Mouse (Mus musculus) lung, postnatal 0 days (tissue): ENCODE measurements around the gene Tmem267. TPM values are rescaled to one million over a fixed set of nuclear protein-coding genes. Genes with fewer than 3 reads are reported as not detected.

ENCODE experiments used
- ATAC-seq: fragments of 200-750 bp; cut with Nextera tagmentation; 2 replicates; pipeline ENCODE4 v1.8.0; 2017; ENCODE audit warnings: moderate library complexity
- DNase-seq: peaks from one replicate; pipeline ENCODE4 v3.0.0-alpha.2; 2016; ENCODE audit warnings: low spot score
- H3K27ac ChIP-seq: fragments of 300-500 bp; sonication (generic); 2 replicates; pipeline ENCODE4 v1.5.1; 2014; ENCODE audit warnings: antibody characterized with exemption, mild to moderate bottlenecking, low read length, mixed read lengths
- H3K27me3 ChIP-seq: fragments of 300-500 bp; sonication (generic); replicated peaks from 2 replicates; pipeline ENCODE4 v1.6.1; 2014; ENCODE audit warnings: low read length, mixed read lengths; ENCODE audit not compliant: insufficient read depth
- H3K36me3 ChIP-seq: fragments of 300-500 bp; sonication (generic); 2 replicates; pipeline ENCODE4 v1.6.1; 2014; ENCODE audit warnings: low read length, mixed read lengths; ENCODE audit not compliant: insufficient read depth
- H3K4me1 ChIP-seq: fragments of 300-500 bp; sonication (generic); 2 replicates; pipeline ENCODE4 v1.6.1; 2014; ENCODE audit warnings: antibody characterized with exemption, low read depth, low read length, mixed read lengths; ENCODE audit not compliant: insufficient read depth
- H3K4me2 ChIP-seq: fragments of 300-500 bp; sonication (generic); replicated peaks from 2 replicates; pipeline ENCODE4 v1.6.1; 2014; ENCODE audit warnings: low read depth, mild to moderate bottlenecking, low read length, moderate library complexity, mixed read lengths
- H3K4me3 ChIP-seq: fragments of 300-500 bp; sonication (generic); 2 replicates; pipeline ENCODE4 v1.5.1; 2014; ENCODE audit warnings: low read depth, low read length
- H3K9ac ChIP-seq: fragments of 300-500 bp; sonication (generic); replicated peaks from 2 replicates; pipeline ENCODE4 v1.6.1; 2014; ENCODE audit warnings: low read depth, mild to moderate bottlenecking
- H3K9me3 ChIP-seq: fragments of 300-500 bp; sonication (generic); 2 replicates; pipeline ENCODE4 v1.6.1; 2016; ENCODE audit warnings: low read length, mixed read lengths
- CTCF ChIP-seq: IDR thresholded peaks from 2 replicates; pipeline ENCODE4 v1.5.1; 2016; ENCODE audit warnings: antibody characterized with exemption, mild to moderate bottlenecking
- EP300 ChIP-seq: IDR thresholded peaks from 2 replicates; pipeline ENCODE4 v1.6.1; 2016; ENCODE audit warnings: antibody characterized with exemption, mild to moderate bottlenecking, control low read depth
- WGBS: fragments of 180-500 bp; shearing (Covaris S2); extraction: QIAGEN DNeasy Blood & Tissue Kit; methylation state at CpG from one replicate; pipeline ENCODE4 v1.1.7; 2014; 5-methylcytosine and 5-hydroxymethylcytosine counted together
- polyA plus RNA-seq: library from polyadenylated mRNA; unstranded; fragments of >200 nt; fragmentation: Nextera tagmentation; extraction: Ambion mirVana; gene quantifications from 2 replicates; pipeline ENCODE4 v1.2.1, GENCODE M21; 2015

The Tmem267 gene
- polyA plus RNA-seq, 1 experiment from 2014 or later, result 0.98 TPM

DNA sequence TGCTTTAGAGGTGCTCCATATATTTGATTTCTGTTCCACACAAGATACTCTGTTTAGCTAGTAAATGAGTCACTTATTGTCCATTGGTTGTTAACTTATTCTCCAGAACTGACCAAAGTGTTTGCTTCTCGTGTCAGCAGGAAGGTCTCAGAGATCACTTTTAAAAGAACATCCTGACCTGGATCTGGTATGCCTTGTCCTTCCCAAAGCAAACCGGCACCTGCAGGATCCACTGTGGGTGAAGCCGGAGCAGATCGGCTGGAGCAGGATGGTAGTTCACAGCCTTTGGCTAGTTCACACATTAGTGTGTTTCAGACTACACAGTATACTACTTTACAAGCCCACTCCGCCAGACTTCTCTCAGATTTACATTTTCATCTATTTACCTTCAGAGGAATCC is 150.6 kb downstream of the Tmem267 start:
- Histone ChIP-seq H3K27me3 (no peaks in the 10 kb centered on the region), H3K4me3 (no peak overlapping the region), H3K9ac (no peak overlapping the region), H3K9me3 (no peaks in the 10 kb centered on the region), H3K4me1 (no peaks in the 10 kb centered on the region), H3K27ac (no peak overlapping the region), H3K4me2 (no peak overlapping the region), H3K36me3 (no peaks in the 10 kb centered on the region)
- no peak for TF ChIP-seq EP300
- no peak for TF ChIP-seq CTCF
- ATAC-seq, result no peak
- no peak for DNase-seq
- 79% methylated on average over 5 of the region's 5 CpGs for WGBS

DNA sequence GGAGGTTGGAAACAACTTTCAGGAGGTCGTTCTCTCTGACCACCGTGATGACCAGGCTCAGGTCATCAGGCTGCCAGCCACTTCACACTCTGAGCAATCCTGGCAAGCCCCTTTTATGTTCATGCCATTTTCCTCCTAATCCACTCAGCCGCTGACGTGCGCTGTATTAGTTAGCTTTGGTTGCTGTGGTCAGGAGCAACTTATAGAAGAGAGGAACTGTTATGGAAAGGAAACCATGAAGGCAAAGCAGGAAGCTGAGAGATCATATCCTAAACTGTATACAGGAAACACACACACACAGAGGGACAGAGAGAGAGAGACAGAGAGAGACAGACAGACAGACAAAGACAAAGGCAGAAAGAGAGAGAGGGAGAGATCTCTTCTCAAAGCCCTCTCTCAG is 151.5 kb downstream of the Tmem267 start:
- H3K4me3 ChIP-seq, result no peak overlapping the region
- 65% methylated on average over 5 of the region's 5 CpGs for WGBS
- no peaks in the 10 kb centered on the region for H3K36me3 ChIP-seq
- no peak overlapping the region for H3K27ac ChIP-seq
- no peaks in the 10 kb centered on the region for H3K9me3 ChIP-seq
- TF ChIP-seq EP300 (no peak), CTCF (no peak)
- no peak overlapping the region for H3K9ac ChIP-seq
- ATAC-seq (no peak), DNase-seq (no peak)
- no peaks in the 10 kb centered on the region for H3K4me1 ChIP-seq
- H3K4me2 ChIP-seq, result no peak overlapping the region
- H3K27me3 ChIP-seq, result no peaks in the 10 kb centered on the region

DNA sequence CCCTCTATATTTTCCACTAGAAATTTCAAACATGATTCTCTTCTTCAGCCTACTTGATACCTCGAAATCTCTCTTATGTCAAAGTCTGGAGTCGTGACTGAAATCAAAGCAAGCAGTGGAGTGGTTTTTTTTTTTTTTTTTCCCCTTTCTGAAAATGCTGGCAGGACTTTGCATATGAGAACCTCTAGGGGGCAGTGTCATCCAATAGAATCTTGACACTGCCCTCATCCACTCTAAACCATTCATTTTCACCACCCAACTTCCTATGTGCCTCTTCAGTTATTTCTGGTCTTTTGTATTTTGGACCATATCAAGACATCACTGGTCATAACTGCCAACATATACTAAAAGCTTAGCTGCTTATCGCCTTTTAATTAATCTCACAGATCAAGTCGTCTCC is 152.7 kb downstream of the Tmem267 start:
- no peak for TF ChIP-seq EP300
- peak; percentile 73 for TF ChIP-seq CTCF
- Histone ChIP-seq H3K9ac (no peak overlapping the region), H3K36me3 (no peaks in the 10 kb centered on the region), H3K27me3 (no peaks in the 10 kb centered on the region), H3K27ac (no peak overlapping the region), H3K4me1 (no peaks in the 10 kb centered on the region), H3K4me2 (no peak overlapping the region), H3K4me3 (no peak overlapping the region), H3K9me3 (no peaks in the 10 kb centered on the region)
- ATAC-seq (no peak), DNase-seq (peak; percentile 67)
- 36% methylated on average over 4 of the region's 4 CpGs for WGBS

DNA sequence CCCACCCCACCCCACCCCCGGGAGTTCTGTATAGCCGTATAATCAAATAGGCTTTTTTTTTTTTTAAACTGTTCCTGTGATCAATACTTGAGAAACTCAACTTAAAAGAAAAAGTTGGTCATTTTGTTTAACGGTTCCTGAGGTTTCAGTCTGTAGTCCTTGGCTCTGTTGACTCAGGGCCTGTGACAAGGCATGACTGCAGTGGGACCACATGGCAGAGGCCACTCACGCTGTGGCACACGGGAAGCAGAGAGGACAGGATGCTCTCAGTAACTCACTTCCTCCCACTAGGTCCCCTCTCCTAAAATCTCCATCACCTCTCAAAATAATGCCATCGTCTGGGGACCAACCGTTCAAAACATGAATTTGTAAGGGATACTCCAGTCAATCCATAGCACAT is 153.3 kb downstream of the Tmem267 start:
- H3K27ac ChIP-seq, result no peak overlapping the region
- H3K36me3 ChIP-seq, result no peaks in the 10 kb centered on the region
- H3K4me2 ChIP-seq, result no peak overlapping the region
- H3K4me3 ChIP-seq, result no peak overlapping the region
- no peaks in the 10 kb centered on the region for H3K4me1 ChIP-seq
- no peak overlapping the region for H3K9ac ChIP-seq
- DNase-seq (no peak), ATAC-seq (no peak)
- TF ChIP-seq CTCF, result no peak
- no peak for TF ChIP-seq EP300
- no peaks in the 10 kb centered on the region for H3K9me3 ChIP-seq
- 63% methylated on average over 7 of the region's 7 CpGs for WGBS
- no peaks in the 10 kb centered on the region for H3K27me3 ChIP-seq

DNA sequence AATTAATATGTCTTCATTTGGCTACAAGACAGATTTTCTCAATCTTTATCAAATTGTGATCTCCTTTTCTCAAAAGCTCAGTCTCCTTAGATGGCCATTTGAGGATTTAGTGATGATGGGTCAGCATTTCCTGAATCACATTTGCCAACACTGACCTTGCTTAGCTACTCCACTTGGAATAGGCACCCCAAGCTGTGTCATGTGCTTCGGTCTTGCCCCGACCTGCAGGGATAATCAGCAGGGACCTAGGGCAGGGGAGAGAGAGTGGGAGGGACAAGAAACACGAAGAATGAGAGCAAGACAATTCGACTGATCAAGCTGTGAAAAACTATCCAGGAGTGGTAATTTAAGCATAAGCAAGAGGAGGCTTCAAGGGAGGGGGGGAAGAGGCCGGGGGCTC is 156.9 kb downstream of the Tmem267 start:
- no peak for TF ChIP-seq CTCF
- TF ChIP-seq EP300, result no peak
- DNase-seq, result no peak
- 65% methylated on average over 5 of the region's 5 CpGs for WGBS
- no peaks in the 10 kb centered on the region for H3K9me3 ChIP-seq
- no peak overlapping the region for H3K9ac ChIP-seq
- no peak overlapping the region for H3K4me3 ChIP-seq
- H3K27me3 ChIP-seq, result no peaks in the 10 kb centered on the region
- no peaks in the 10 kb centered on the region for H3K36me3 ChIP-seq
- no peak overlapping the region for H3K4me2 ChIP-seq
- ATAC-seq, result no peak
- no peaks in the 10 kb centered on the region for H3K4me1 ChIP-seq
- H3K27ac ChIP-seq, result no peak overlapping the region

DNA sequence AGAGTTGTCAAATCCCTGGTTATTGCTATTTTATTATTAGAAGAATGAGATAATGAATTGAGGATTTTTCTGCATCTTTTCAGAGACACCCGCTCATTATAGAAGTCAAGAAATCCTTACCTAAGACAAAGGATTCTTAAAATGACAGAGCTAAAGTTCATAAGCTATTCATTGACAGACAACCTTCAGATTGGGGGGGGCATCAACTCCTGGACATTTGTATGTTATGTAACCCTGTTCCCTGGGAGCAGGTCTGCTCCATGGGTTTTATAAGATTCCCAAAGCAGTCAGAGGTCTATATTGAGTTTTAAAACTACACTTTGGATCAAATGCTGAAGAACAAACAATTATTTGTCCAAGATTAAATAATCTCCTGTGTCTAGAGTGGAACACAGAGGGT is 158.7 kb downstream of the Tmem267 start:
- H3K9me3 ChIP-seq, result no peaks in the 10 kb centered on the region
- no peaks in the 10 kb centered on the region for H3K27me3 ChIP-seq
- no peak for TF ChIP-seq EP300
- no peak for TF ChIP-seq CTCF
- no peak overlapping the region for H3K9ac ChIP-seq
- no peak for ATAC-seq
- 98% methylated on average over 1 of the region's 1 CpGs for WGBS
- H3K27ac ChIP-seq, result no peak overlapping the region
- DNase-seq, result no peak
- H3K4me1 ChIP-seq, result no peaks in the 10 kb centered on the region
- no peak overlapping the region for H3K4me3 ChIP-seq
- H3K36me3 ChIP-seq, result no peaks in the 10 kb centered on the region
- no peak overlapping the region for H3K4me2 ChIP-seq

DNA sequence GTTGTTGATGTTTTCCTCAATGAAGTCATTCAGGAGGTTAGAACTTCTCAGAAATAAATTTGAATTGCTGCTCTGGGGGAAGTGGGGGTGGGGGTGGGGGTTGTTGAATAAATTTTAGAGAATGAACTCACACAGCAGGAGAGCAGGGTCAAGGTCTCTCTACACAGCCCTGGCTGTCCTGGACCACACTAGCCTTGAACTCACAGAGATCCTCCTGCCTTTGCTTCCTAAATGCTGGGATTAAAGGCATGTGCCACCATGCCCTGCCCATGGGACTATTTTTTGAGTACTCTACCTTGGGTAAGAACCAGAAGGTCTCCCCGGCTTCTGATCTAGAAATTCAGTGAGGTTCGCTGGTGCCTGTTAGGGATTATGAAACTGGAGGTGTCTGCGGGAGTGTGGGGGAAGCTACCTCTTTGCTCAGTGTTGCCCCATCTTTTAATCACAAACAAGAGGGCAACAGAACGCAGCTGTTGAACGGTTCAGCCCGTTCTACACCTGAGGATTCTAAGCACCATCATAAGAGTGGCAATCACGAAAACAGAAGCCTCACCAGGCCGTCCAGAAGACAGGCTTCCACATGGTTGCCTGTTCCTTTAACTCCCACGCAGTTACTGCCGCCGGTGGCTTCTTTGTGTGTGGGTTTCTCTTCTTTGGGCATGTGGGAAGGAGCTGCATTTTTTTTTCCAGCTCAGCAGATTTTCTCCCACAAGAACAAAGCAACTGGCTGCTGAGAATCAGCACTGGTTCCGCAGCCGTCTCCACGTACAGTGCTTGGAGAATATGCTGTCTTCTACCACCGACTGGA is 161.3 kb downstream of the Tmem267 start:
- no peaks in the 10 kb centered on the region for H3K9me3 ChIP-seq
- DNase-seq (no peak), ATAC-seq (no peak)
- 64% methylated on average over 15 of the region's 15 CpGs for WGBS
- no peak overlapping the region for H3K9ac ChIP-seq
- H3K4me3 ChIP-seq, result no peak overlapping the region
- H3K36me3 ChIP-seq, result no peaks in the 10 kb centered on the region
- TF ChIP-seq CTCF (no peak), EP300 (no peak)
- H3K27me3 ChIP-seq, result no peaks in the 10 kb centered on the region
- no peaks in the 10 kb centered on the region for H3K4me1 ChIP-seq
- no peak overlapping the region for H3K4me2 ChIP-seq
- H3K27ac ChIP-seq, result no peak overlapping the region
